Mouse (Mus musculus) lung, postnatal 0 days (tissue): ENCODE results near the gene Msln. TPM values are rescaled to one million over a fixed set of nuclear protein-coding genes. Genes with fewer than 3 reads are reported as not detected.

Experiments used
- ATAC-seq: fragments of 200-750 bp; cut with Nextera tagmentation; 2 replicates; pipeline ENCODE4 v1.8.0; 2017; ENCODE audit warnings: moderate library complexity
- DNase-seq: peaks from one replicate; pipeline ENCODE4 v3.0.0-alpha.2; 2016; ENCODE audit warnings: low spot score
- H3K27ac ChIP-seq: fragments of 300-500 bp; sonication (generic); 2 replicates; pipeline ENCODE4 v1.5.1; 2014; ENCODE audit warnings: antibody characterized with exemption, mild to moderate bottlenecking, low read length, mixed read lengths
- H3K27me3 ChIP-seq: fragments of 300-500 bp; sonication (generic); replicated peaks from 2 replicates; pipeline ENCODE4 v1.6.1; 2014; ENCODE audit warnings: low read length, mixed read lengths; ENCODE audit not compliant: insufficient read depth
- H3K36me3 ChIP-seq: fragments of 300-500 bp; sonication (generic); 2 replicates; pipeline ENCODE4 v1.6.1; 2014; ENCODE audit warnings: low read length, mixed read lengths; ENCODE audit not compliant: insufficient read depth
- H3K4me1 ChIP-seq: fragments of 300-500 bp; sonication (generic); 2 replicates; pipeline ENCODE4 v1.6.1; 2014; ENCODE audit warnings: antibody characterized with exemption, low read depth, low read length, mixed read lengths; ENCODE audit not compliant: insufficient read depth
- H3K4me2 ChIP-seq: fragments of 300-500 bp; sonication (generic); replicated peaks from 2 replicates; pipeline ENCODE4 v1.6.1; 2014; ENCODE audit warnings: low read depth, mild to moderate bottlenecking, low read length, moderate library complexity, mixed read lengths
- H3K4me3 ChIP-seq: fragments of 300-500 bp; sonication (generic); 2 replicates; pipeline ENCODE4 v1.5.1; 2014; ENCODE audit warnings: low read depth, low read length
- H3K9ac ChIP-seq: fragments of 300-500 bp; sonication (generic); replicated peaks from 2 replicates; pipeline ENCODE4 v1.6.1; 2014; ENCODE audit warnings: low read depth, mild to moderate bottlenecking
- H3K9me3 ChIP-seq: fragments of 300-500 bp; sonication (generic); 2 replicates; pipeline ENCODE4 v1.6.1; 2016; ENCODE audit warnings: low read length, mixed read lengths
- CTCF ChIP-seq: IDR thresholded peaks from 2 replicates; pipeline ENCODE4 v1.5.1; 2016; ENCODE audit warnings: antibody characterized with exemption, mild to moderate bottlenecking
- EP300 ChIP-seq: IDR thresholded peaks from 2 replicates; pipeline ENCODE4 v1.6.1; 2016; ENCODE audit warnings: antibody characterized with exemption, mild to moderate bottlenecking, control low read depth
- WGBS: fragments of 180-500 bp; shearing (Covaris S2); extraction: QIAGEN DNeasy Blood & Tissue Kit; methylation state at CpG from one replicate; pipeline ENCODE4 v1.1.7; 2014; 5-methylcytosine and 5-hydroxymethylcytosine counted together
- polyA plus RNA-seq: library from polyadenylated mRNA; unstranded; fragments of >200 nt; fragmentation: Nextera tagmentation; extraction: Ambion mirVana; gene quantifications from 2 replicates; pipeline ENCODE4 v1.2.1, GENCODE M21; 2015

Msln gene
- polyA plus RNA-seq, 1 experiment from 2014 or later, result 584 TPM

GRCm38 (mm10) chr17:25794998-25795397 lies 40.8 kb upstream of the Msln start:
- ATAC-seq, result no peak
- Histone ChIP-seq H3K4me1 (peaks cover 9% of the 10 kb centered on the region; the same call in 1 of the 2 replicates), H3K27ac (no peak overlapping the region), H3K36me3 (no peaks in the 10 kb centered on the region), H3K4me2 (no peak overlapping the region), H3K27me3 (no peaks in the 10 kb centered on the region), H3K4me3 (no peak overlapping the region), H3K9me3 (no peaks in the 10 kb centered on the region), H3K9ac (no peak overlapping the region)
- DNase-seq, result no peak
- TF ChIP-seq EP300 (no peak), CTCF (no peak)
- WGBS, result 80% methylated on average over 17 of the region's 17 CpGs

GRCm38 (mm10) chr17:25794197-25794596 lies 40.0 kb upstream of the Msln start:
- Histone ChIP-seq H3K4me1 (peaks cover 9% of the 10 kb centered on the region; the same call in 1 of the 2 replicates), H3K4me3 (no peak overlapping the region), H3K9me3 (no peaks in the 10 kb centered on the region), H3K9ac (no peak overlapping the region), H3K4me2 (no peak overlapping the region), H3K27me3 (no peaks in the 10 kb centered on the region), H3K36me3 (no peaks in the 10 kb centered on the region), H3K27ac (no peak overlapping the region)
- TF ChIP-seq CTCF, result no peak
- TF ChIP-seq EP300, result no peak
- ATAC-seq (no peak), DNase-seq (no peak)
- 70% methylated on average over 13 of the region's 13 CpGs for WGBS

GRCm38 (mm10) chr17:25792615-25793014 lies 38.4 kb upstream of the Msln start, which contains the start of gene Fam173a:
Fam173a (minus strand) TSS chr17:25792901.
- ATAC-seq (peak; percentile 81), DNase-seq (peak; percentile 91)
- Histone ChIP-seq H3K4me1 (peaks cover 9% of the 10 kb centered on the region; the same call in 1 of the 2 replicates), H3K27ac (peak within 1 kb of the TSS; percentile 76), H3K27me3 (no peaks in the 10 kb centered on the region), H3K9ac (peak within 1 kb of the TSS; percentile 39), H3K36me3 (no peaks in the 10 kb centered on the region), H3K9me3 (no peaks in the 10 kb centered on the region), H3K4me2 (peak within 1 kb of the TSS; percentile 94), H3K4me3 (peak within 1 kb of the TSS; percentile 68)
- 2% methylated on average over 14 of the region's 14 CpGs for WGBS
- TF ChIP-seq EP300, result no peak
- no peak for TF ChIP-seq CTCF

GRCm38 (mm10) chr17:25791843-25792527 lies 37.8 kb upstream of the Msln start:
- Histone ChIP-seq H3K9ac (peak overlapping the region; percentile 39), H3K4me1 (peaks cover 9% of the 10 kb centered on the region; the same call in 1 of the 2 replicates), H3K4me3 (peak overlapping the region; percentile 68), H3K9me3 (no peaks in the 10 kb centered on the region), H3K27me3 (no peaks in the 10 kb centered on the region), H3K36me3 (no peaks in the 10 kb centered on the region), H3K27ac (peak overlapping the region; percentile 76), H3K4me2 (peak overlapping the region; percentile 94)
- DNase-seq (peak; percentile 88), ATAC-seq (peak; percentile 79)
- WGBS, result 1% methylated on average over 45 of the region's 45 CpGs
- no peak for TF ChIP-seq CTCF
- TF ChIP-seq EP300, result no peak

- 22% methylated on average over 19 of the region's 19 CpGs for WGBS
- peak overlapping the region; percentile 39 for H3K9ac ChIP-seq
- DNase-seq (no peak), ATAC-seq (no peak)
- no peaks in the 10 kb centered on the region for H3K36me3 ChIP-seq
- H3K27me3 ChIP-seq, result no peaks in the 10 kb centered on the region
- H3K4me3 ChIP-seq, result peak overlapping the region; percentile 68
- no peak for TF ChIP-seq EP300
- TF ChIP-seq CTCF, result peak; percentile 18; the same call in 1 of the 2 replicates
- H3K4me1 ChIP-seq, result peaks cover 9% of the 10 kb centered on the region; the same call in 1 of the 2 replicates
- peak overlapping the region; percentile 94 for H3K4me2 ChIP-seq
- no peak overlapping the region for H3K27ac ChIP-seq
- H3K9me3 ChIP-seq, result no peaks in the 10 kb centered on the region
Observed at GRCm38 (mm10) chr17:25791320-25791842, 37.2 kb upstream of the Msln start.

GRCm38 (mm10) chr17:25786781-25787504 lies 32.8 kb upstream of the Msln start:
- peaks cover 8% of the 10 kb centered on the region; the same call in 1 of the 2 replicates for H3K4me1 ChIP-seq
- no peak overlapping the region for H3K4me2 ChIP-seq
- ATAC-seq (no peak), DNase-seq (no peak)
- H3K36me3 ChIP-seq, result peaks cover 5% of the 10 kb centered on the region
- H3K4me3 ChIP-seq, result no peak overlapping the region
- TF ChIP-seq EP300 (no peak), CTCF (no peak)
- no peaks in the 10 kb centered on the region for H3K27me3 ChIP-seq
- no peak overlapping the region for H3K27ac ChIP-seq
- H3K9me3 ChIP-seq, result no peaks in the 10 kb centered on the region
- 91% methylated on average over 9 of the region's 9 CpGs for WGBS
- no peak overlapping the region for H3K9ac ChIP-seq
